ENCODE assay signal across 8 mouse cellular contexts in genomic region chr9:23212303-23212702, GRCm38 (mm10). TPM values are rescaled to one million over a fixed set of nuclear protein-coding genes. Genes with fewer than 3 reads are reported as not detected.
DNase-seq lines count a peak whose midpoint lies in the region; ATAC-seq and TF ChIP-seq lines count a peak whose summit lies in the region.

No protein-coding gene starts in this region.

- no peaks in the 10 kb centered on the region for H3K4me1 ChIP-seq in embryonic facial prominence, embryonic 11.5 days (ENCODE audit: control insufficient read depth, insufficient read depth, low read length)
- H3K4me1 ChIP-seq in heart, embryonic 12.5 days (replicated peaks) = no peaks in the 10 kb centered on the region
- no peaks in the 10 kb centered on the region for H3K4me1 ChIP-seq in kidney, postnatal 0 days (replicated peaks; ENCODE audit: insufficient read depth, low read length)
- no peaks in the 10 kb centered on the region for H3K4me1 ChIP-seq in liver, embryonic 13.5 days (replicated peaks)
- no peaks in the 10 kb centered on the region for H3K4me1 ChIP-seq in neural tube, embryonic 12.5 days
- H3K4me1 ChIP-seq in stomach, embryonic 15.5 days = no peaks in the 10 kb centered on the region

- peak; percentile 96 for TF ChIP-seq CTCF in kidney, postnatal 0 days (IDR thresholded peaks at IDR 0.05; ENCODE audit: low read depth)

- 6% methylated on average over 11 of the region's 11 CpGs for WGBS in embryonic facial prominence, embryonic 11.5 days
- WGBS in heart, embryonic 12.5 days = 3% methylated on average over 11 of the region's 11 CpGs
- WGBS in kidney, postnatal 0 days = 6% methylated on average over 11 of the region's 11 CpGs
- 7% methylated on average over 11 of the region's 11 CpGs for whole genome bisulfite sequencing in liver, embryonic 13.5 days (ENCODE audit: insufficient replicate concordance)
- 7% methylated on average over 11 of the region's 11 CpGs for WGBS in neural tube, embryonic 12.5 days
- 7% methylated on average over 11 of the region's 11 CpGs for WGBS in stomach, embryonic 15.5 days

- H3K27ac ChIP-seq in embryonic facial prominence, embryonic 11.5 days (replicated peaks; ENCODE audit: low read depth, low read length) = no peak overlapping the region
- H3K27ac ChIP-seq in heart, embryonic 12.5 days (ENCODE audit: poor library complexity, severe bottlenecking) = no peak overlapping the region
- no peak overlapping the region for H3K27ac ChIP-seq in kidney, postnatal 0 days
- no peak overlapping the region for H3K27ac ChIP-seq in liver, embryonic 13.5 days
- H3K27ac ChIP-seq in neural tube, embryonic 12.5 days = no peak overlapping the region
- no peak overlapping the region for H3K27ac ChIP-seq in stomach, embryonic 15.5 days

- H3K9ac ChIP-seq in embryonic facial prominence, embryonic 11.5 days (replicated peaks; ENCODE audit: low read length) = no peak overlapping the region
- no peak overlapping the region for H3K9ac ChIP-seq in heart, embryonic 12.5 days
- H3K9ac ChIP-seq in kidney, postnatal 0 days (ENCODE audit: low read depth, low read length) = no peak overlapping the region
- no peak overlapping the region for H3K9ac ChIP-seq in liver, embryonic 13.5 days
- H3K9ac ChIP-seq in neural tube, embryonic 12.5 days = no peak overlapping the region
- no peak overlapping the region for H3K9ac ChIP-seq in stomach, embryonic 15.5 days

- no peak overlapping the region for H3K4me3 ChIP-seq in embryonic facial prominence, embryonic 11.5 days (ENCODE audit: low read depth, low read length)
- no peak overlapping the region for H3K4me3 ChIP-seq in heart, embryonic 12.5 days
- H3K4me3 ChIP-seq in kidney, postnatal 0 days (replicated peaks; ENCODE audit: low read depth, low read length) = no peak overlapping the region
- H3K4me3 ChIP-seq in liver, embryonic 13.5 days (replicated peaks) = no peak overlapping the region
- no peak overlapping the region for H3K4me3 ChIP-seq in neural tube, embryonic 12.5 days
- H3K4me3 ChIP-seq in stomach, embryonic 15.5 days (replicated peaks) = no peak overlapping the region

- H3K27me3 ChIP-seq in embryonic facial prominence, embryonic 11.5 days (ENCODE audit: control insufficient read depth, insufficient read depth, low read length) = no peaks in the 10 kb centered on the region
- H3K27me3 ChIP-seq in heart, embryonic 12.5 days (replicated peaks) = no peaks in the 10 kb centered on the region
- H3K27me3 ChIP-seq in kidney, postnatal 0 days (ENCODE audit: insufficient read depth, low read length) = no peaks in the 10 kb centered on the region
- H3K27me3 ChIP-seq in liver, embryonic 13.5 days = no peaks in the 10 kb centered on the region
- H3K27me3 ChIP-seq in neural tube, embryonic 12.5 days (replicated peaks) = no peaks in the 10 kb centered on the region
- H3K27me3 ChIP-seq in stomach, embryonic 15.5 days (replicated peaks) = no peaks in the 10 kb centered on the region; the same call in 1 of the 2 replicates

- no peak overlapping the region for H3K4me2 ChIP-seq in embryonic facial prominence, embryonic 11.5 days (ENCODE audit: low read depth, low read length)
- H3K4me2 ChIP-seq in heart, embryonic 12.5 days = no peak overlapping the region
- no peak overlapping the region for H3K4me2 ChIP-seq in kidney, postnatal 0 days (ENCODE audit: low read length)
- no peak overlapping the region for H3K4me2 ChIP-seq in liver, embryonic 13.5 days
- H3K4me2 ChIP-seq in neural tube, embryonic 12.5 days (replicated peaks) = no peak overlapping the region
- H3K4me2 ChIP-seq in stomach, embryonic 15.5 days = no peak overlapping the region

- no peaks in the 10 kb centered on the region for H3K36me3 ChIP-seq in embryonic facial prominence, embryonic 11.5 days (replicated peaks; ENCODE audit: control insufficient read depth, insufficient read depth, low read depth, low read length)
- H3K36me3 ChIP-seq in heart, embryonic 12.5 days = no peaks in the 10 kb centered on the region
- no peaks in the 10 kb centered on the region for H3K36me3 ChIP-seq in kidney, postnatal 0 days (ENCODE audit: insufficient read depth, low read length)
- no peaks in the 10 kb centered on the region for H3K36me3 ChIP-seq in liver, embryonic 13.5 days
- H3K36me3 ChIP-seq in neural tube, embryonic 12.5 days = no peaks in the 10 kb centered on the region
- H3K36me3 ChIP-seq in stomach, embryonic 15.5 days = no peaks in the 10 kb centered on the region

- no peaks in the 10 kb centered on the region for H3K9me3 ChIP-seq in embryonic facial prominence, embryonic 11.5 days (replicated peaks; ENCODE audit: control insufficient read depth, low read length)
- no peaks in the 10 kb centered on the region for H3K9me3 ChIP-seq in heart, embryonic 12.5 days (replicated peaks)
- H3K9me3 ChIP-seq in kidney, postnatal 0 days (replicated peaks; ENCODE audit: low read length) = no peaks in the 10 kb centered on the region
- H3K9me3 ChIP-seq in liver, embryonic 13.5 days (replicated peaks) = no peaks in the 10 kb centered on the region
- no peaks in the 10 kb centered on the region for H3K9me3 ChIP-seq in neural tube, embryonic 12.5 days
- H3K9me3 ChIP-seq in stomach, embryonic 15.5 days = no peaks in the 10 kb centered on the region

- peak; percentile 83 for DNase-seq in 3T3-L1 (ENCODE audit: low read depth, low spot score)
- peak; percentile 77 for DNase-seq in adrenal gland, postnatal 25 days
- peak; percentile 88 for DNase-seq in embryonic facial prominence, embryonic 11.5 days (ENCODE audit: low spot score)
- DNase-seq in kidney, postnatal 0 days (ENCODE audit: low spot score) = peak; percentile 90
- DNase-seq in liver, embryonic 13.5 days = peak; percentile 17

- ATAC-seq in embryonic facial prominence, embryonic 11.5 days (replicated peaks; ENCODE audit: insufficient number of reproducible peaks, low FRiP score, low TSS enrichment, low read depth) = peak; percentile 87
- peak; percentile 53; the same call in 1 of the 2 replicates for ATAC-seq in heart, embryonic 12.5 days (ENCODE audit: insufficient number of reproducible peaks, low FRiP score)
- peak; percentile 61 for ATAC-seq in kidney, postnatal 0 days (replicated peaks; ENCODE audit: low FRiP score, low read depth)
- ATAC-seq in liver, embryonic 13.5 days (ENCODE audit: low read depth) = no peak
- ATAC-seq in neural tube, embryonic 12.5 days (ENCODE audit: low FRiP score, low read depth) = peak; percentile 87
- ATAC-seq in stomach, embryonic 15.5 days (ENCODE audit: insufficient read depth, low FRiP score, low read depth) = peak; percentile 73; the same call in 1 of the 2 replicates

RNA-seq across cellular contexts. Expression of gene Bmper, which starts 10.6 kb away (rescaled TPM):
- total RNA-seq in adrenal gland, postnatal 25 days (2021) = 1.8 and 3.2 TPM in 2 replicates
- 9.6 and 10.8 TPM in 2 replicates for polyA plus RNA-seq in embryonic facial prominence, embryonic 11.5 days (2014; fragmentation: Nextera tagmentation; extraction: Ambion mirVana)
- 12.3 and 12.4 TPM in 2 replicates for polyA plus RNA-seq in heart, embryonic 12.5 days (2016; fragmentation: Nextera tagmentation; extraction: Ambion mirVana)
- polyA plus RNA-seq in kidney, postnatal 0 days (2015; fragmentation: Nextera tagmentation; extraction: Ambion mirVana) = 13.4 and 15.5 TPM in 2 replicates
- 0.28 and 0.29 TPM in 2 replicates for polyA plus RNA-seq in liver, embryonic 13.5 days (2015; fragmentation: Nextera tagmentation; extraction: Ambion mirVana)
- 8.5 TPM in 2 replicates for polyA plus RNA-seq in neural tube, embryonic 12.5 days (2016; fragmentation: Nextera tagmentation; extraction: Ambion mirVana)
- 5.8 and 7.3 TPM in 2 replicates for polyA plus RNA-seq in stomach, embryonic 15.5 days (2015; fragmentation: Nextera tagmentation; extraction: Ambion mirVana)

Comparison
In these comparisons a context has a peak if more than half of its experiments do, and no peak if none do; other contexts are left out.
1. DNase-seq: peak in every context shown above with its lines; median percentile 90 in kidney, postnatal 0 days; 88 in embryonic facial prominence, embryonic 11.5 days; 83 in 3T3-L1; 77 in adrenal gland, postnatal 25 days; 17 in liver, embryonic 13.5 days.